Mouse (Mus musculus): ENCODE data around the gene Dner. TPM values are rescaled to one million over a fixed set of nuclear protein-coding genes. Genes with fewer than 3 reads are reported as not detected.

Gene Dner
- 301 and 318 TPM in 2 replicates for polyA plus RNA-seq (2014; fragmentation: Nextera tagmentation; extraction: Ambion mirVana)

- no peaks in the 10 kb centered on the region for H3K27me3 ChIP-seq (ENCODE audit: control insufficient read depth, insufficient read depth, low read length)
- H3K4me3 ChIP-seq (replicated peaks; ENCODE audit: low read length) = peak within 1 kb of the TSS; percentile 80
- peak within 1 kb of the TSS; percentile 94 for H3K9ac ChIP-seq
- DNase-seq (ENCODE audit: low spot score) (peak; percentile 78), ATAC-seq (ENCODE audit: low FRiP score) (peak; percentile 85)
- H3K4me2 ChIP-seq (replicated peaks) = peak within 1 kb of the TSS; percentile 80
- WGBS = under 1% methylated on average over 69 of the region's 75 CpGs
- no peaks in the 10 kb centered on the region for H3K36me3 ChIP-seq (replicated peaks; ENCODE audit: control insufficient read depth, insufficient read depth)
- H3K4me1 ChIP-seq (replicated peaks; ENCODE audit: control insufficient read depth, insufficient read depth, low read length) = peaks cover 28% of the 10 kb centered on the region
- no peaks in the 10 kb centered on the region for H3K9me3 ChIP-seq (ENCODE audit: control insufficient read depth, low read length)
- H3K27ac ChIP-seq = peak within 1 kb of the TSS; percentile 98
Observed at GRCm38 (mm10) chr1:84695517-84696411, at the start of gene Dner. Dner (minus strand) TSS chr1:84696221.

- DNase-seq (ENCODE audit: low spot score) (no peak), ATAC-seq (ENCODE audit: low FRiP score) (no peak)
- H3K9ac ChIP-seq = no peak overlapping the region
- WGBS = 98% methylated on average over 3 of the region's 3 CpGs
- H3K4me1 ChIP-seq (replicated peaks; ENCODE audit: control insufficient read depth, insufficient read depth, low read length) = no peaks in the 10 kb centered on the region
- no peak overlapping the region for H3K27ac ChIP-seq
- no peaks in the 10 kb centered on the region for H3K27me3 ChIP-seq (ENCODE audit: control insufficient read depth, insufficient read depth, low read length)
- H3K36me3 ChIP-seq (replicated peaks; ENCODE audit: control insufficient read depth, insufficient read depth) = peaks cover 82% of the 10 kb centered on the region
- no peak overlapping the region for H3K4me2 ChIP-seq (replicated peaks)
- H3K9me3 ChIP-seq (ENCODE audit: control insufficient read depth, low read length) = no peaks in the 10 kb centered on the region
- no peak overlapping the region for H3K4me3 ChIP-seq (replicated peaks; ENCODE audit: low read length)
Observed at GRCm38 (mm10) chr1:84742156-84742555, 46.1 kb upstream of the Dner start.

GRCm38 (mm10) chr1:84740080-84740479 is 44.1 kb upstream of the Dner start:
- peaks cover 83% of the 10 kb centered on the region for H3K36me3 ChIP-seq (replicated peaks; ENCODE audit: control insufficient read depth, insufficient read depth)
- H3K4me3 ChIP-seq (replicated peaks; ENCODE audit: low read length) = no peak overlapping the region
- DNase-seq (ENCODE audit: low spot score) (no peak), ATAC-seq (ENCODE audit: low FRiP score) (no peak)
- no peak overlapping the region for H3K9ac ChIP-seq
- no peak overlapping the region for H3K27ac ChIP-seq
- no peak overlapping the region for H3K4me2 ChIP-seq (replicated peaks)
- no peaks in the 10 kb centered on the region for H3K9me3 ChIP-seq (ENCODE audit: control insufficient read depth, low read length)
- no peaks in the 10 kb centered on the region for H3K27me3 ChIP-seq (ENCODE audit: control insufficient read depth, insufficient read depth, low read length)
- no peaks in the 10 kb centered on the region for H3K4me1 ChIP-seq (replicated peaks; ENCODE audit: control insufficient read depth, insufficient read depth, low read length)
- 98% methylated on average over 1 of the region's 1 CpGs for WGBS

GRCm38 (mm10) chr1:84737097-84737496 is 41.1 kb upstream of the Dner start:
- H3K9ac ChIP-seq = no peak overlapping the region
- H3K9me3 ChIP-seq (ENCODE audit: control insufficient read depth, low read length) = no peaks in the 10 kb centered on the region
- DNase-seq (ENCODE audit: low spot score) (no peak), ATAC-seq (ENCODE audit: low FRiP score) (no peak)
- H3K4me3 ChIP-seq (replicated peaks; ENCODE audit: low read length) = no peak overlapping the region
- H3K27me3 ChIP-seq (ENCODE audit: control insufficient read depth, insufficient read depth, low read length) = no peaks in the 10 kb centered on the region
- H3K27ac ChIP-seq = no peak overlapping the region
- WGBS = 59% methylated on average over 1 of the region's 1 CpGs
- H3K4me1 ChIP-seq (replicated peaks; ENCODE audit: control insufficient read depth, insufficient read depth, low read length) = no peaks in the 10 kb centered on the region
- H3K36me3 ChIP-seq (replicated peaks; ENCODE audit: control insufficient read depth, insufficient read depth) = peaks cover 76% of the 10 kb centered on the region
- no peak overlapping the region for H3K4me2 ChIP-seq (replicated peaks)

GRCm38 (mm10) chr1:84733799-84734198 is 37.8 kb upstream of the Dner start:
- ATAC-seq (ENCODE audit: low FRiP score) (no peak), DNase-seq (ENCODE audit: low spot score) (peak; percentile 64)
- Histone ChIP-seq H3K4me1 (replicated peaks; ENCODE audit: control insufficient read depth, insufficient read depth, low read length) (no peaks in the 10 kb centered on the region), H3K9me3 (ENCODE audit: control insufficient read depth, low read length) (no peaks in the 10 kb centered on the region), H3K4me3 (replicated peaks; ENCODE audit: low read length) (no peak overlapping the region), H3K4me2 (replicated peaks) (no peak overlapping the region), H3K27me3 (ENCODE audit: control insufficient read depth, insufficient read depth, low read length) (no peaks in the 10 kb centered on the region), H3K27ac (no peak overlapping the region), H3K9ac (no peak overlapping the region), H3K36me3 (replicated peaks; ENCODE audit: control insufficient read depth, insufficient read depth) (peaks cover 72% of the 10 kb centered on the region)
- WGBS = 67% methylated on average over 3 of the region's 3 CpGs

- Histone ChIP-seq H3K4me2 (replicated peaks) (no peak overlapping the region), H3K9ac (no peak overlapping the region), H3K4me1 (replicated peaks; ENCODE audit: control insufficient read depth, insufficient read depth, low read length) (no peaks in the 10 kb centered on the region), H3K27me3 (ENCODE audit: control insufficient read depth, insufficient read depth, low read length) (no peaks in the 10 kb centered on the region), H3K9me3 (ENCODE audit: control insufficient read depth, low read length) (no peaks in the 10 kb centered on the region), H3K27ac (no peak overlapping the region), H3K36me3 (replicated peaks; ENCODE audit: control insufficient read depth, insufficient read depth) (peaks cover 70% of the 10 kb centered on the region), H3K4me3 (replicated peaks; ENCODE audit: low read length) (no peak overlapping the region)
- ATAC-seq (ENCODE audit: low FRiP score) (no peak), DNase-seq (ENCODE audit: low spot score) (no peak)
- WGBS = 71% methylated on average over 1 of the region's 1 CpGs
Observed at GRCm38 (mm10) chr1:84731763-84732162, 35.7 kb upstream of the Dner start.

- DNase-seq (ENCODE audit: low spot score) = no peak
- H3K9ac ChIP-seq = no peak overlapping the region
- H3K27me3 ChIP-seq (ENCODE audit: control insufficient read depth, insufficient read depth, low read length) = no peaks in the 10 kb centered on the region
- H3K9me3 ChIP-seq (ENCODE audit: control insufficient read depth, low read length) = no peaks in the 10 kb centered on the region
- H3K4me2 ChIP-seq (replicated peaks) = no peak overlapping the region
- H3K4me3 ChIP-seq (replicated peaks; ENCODE audit: low read length) = no peak overlapping the region
- no peak overlapping the region for H3K27ac ChIP-seq
- ATAC-seq (ENCODE audit: low FRiP score) = no peak
- no peaks in the 10 kb centered on the region for H3K4me1 ChIP-seq (replicated peaks; ENCODE audit: control insufficient read depth, insufficient read depth, low read length)
- H3K36me3 ChIP-seq (replicated peaks; ENCODE audit: control insufficient read depth, insufficient read depth) = peaks cover 58% of the 10 kb centered on the region
Observed at GRCm38 (mm10) chr1:84722841-84723240, 26.8 kb upstream of the Dner start.

- no peak overlapping the region for H3K9ac ChIP-seq
- 96% methylated on average over 3 of the region's 3 CpGs for WGBS
- H3K27me3 ChIP-seq (ENCODE audit: control insufficient read depth, insufficient read depth, low read length) = no peaks in the 10 kb centered on the region
- H3K9me3 ChIP-seq (ENCODE audit: control insufficient read depth, low read length) = no peaks in the 10 kb centered on the region
- H3K27ac ChIP-seq = no peak overlapping the region
- peaks cover 54% of the 10 kb centered on the region for H3K36me3 ChIP-seq (replicated peaks; ENCODE audit: control insufficient read depth, insufficient read depth)
- H3K4me2 ChIP-seq (replicated peaks) = no peak overlapping the region
- H3K4me3 ChIP-seq (replicated peaks; ENCODE audit: low read length) = no peak overlapping the region
- no peak for DNase-seq (ENCODE audit: low spot score)
- no peak for ATAC-seq (ENCODE audit: low FRiP score)
- H3K4me1 ChIP-seq (replicated peaks; ENCODE audit: control insufficient read depth, insufficient read depth, low read length) = no peaks in the 10 kb centered on the region
Observed at GRCm38 (mm10) chr1:84722371-84722770, 26.4 kb upstream of the Dner start.

GRCm38 (mm10) chr1:84721942-84722341 is 25.9 kb upstream of the Dner start:
- Histone ChIP-seq H3K36me3 (replicated peaks; ENCODE audit: control insufficient read depth, insufficient read depth) (peaks cover 50% of the 10 kb centered on the region), H3K27me3 (ENCODE audit: control insufficient read depth, insufficient read depth, low read length) (no peaks in the 10 kb centered on the region), H3K4me3 (replicated peaks; ENCODE audit: low read length) (no peak overlapping the region), H3K4me2 (replicated peaks) (no peak overlapping the region), H3K27ac (no peak overlapping the region), H3K9ac (no peak overlapping the region), H3K4me1 (replicated peaks; ENCODE audit: control insufficient read depth, insufficient read depth, low read length) (no peaks in the 10 kb centered on the region), H3K9me3 (ENCODE audit: control insufficient read depth, low read length) (no peaks in the 10 kb centered on the region)
- 95% methylated on average over 3 of the region's 3 CpGs for WGBS
- DNase-seq (ENCODE audit: low spot score) = no peak
- ATAC-seq (ENCODE audit: low FRiP score) = no peak
